Mouse (Mus musculus): ENCODE measurements around the gene Umodl1. TPM values are rescaled to one million over a fixed set of nuclear protein-coding genes. Genes with fewer than 3 reads are reported as not detected.

Umodl1 gene
- total RNA-seq, 2 experiments from 2014 or later = not detected

DNA sequence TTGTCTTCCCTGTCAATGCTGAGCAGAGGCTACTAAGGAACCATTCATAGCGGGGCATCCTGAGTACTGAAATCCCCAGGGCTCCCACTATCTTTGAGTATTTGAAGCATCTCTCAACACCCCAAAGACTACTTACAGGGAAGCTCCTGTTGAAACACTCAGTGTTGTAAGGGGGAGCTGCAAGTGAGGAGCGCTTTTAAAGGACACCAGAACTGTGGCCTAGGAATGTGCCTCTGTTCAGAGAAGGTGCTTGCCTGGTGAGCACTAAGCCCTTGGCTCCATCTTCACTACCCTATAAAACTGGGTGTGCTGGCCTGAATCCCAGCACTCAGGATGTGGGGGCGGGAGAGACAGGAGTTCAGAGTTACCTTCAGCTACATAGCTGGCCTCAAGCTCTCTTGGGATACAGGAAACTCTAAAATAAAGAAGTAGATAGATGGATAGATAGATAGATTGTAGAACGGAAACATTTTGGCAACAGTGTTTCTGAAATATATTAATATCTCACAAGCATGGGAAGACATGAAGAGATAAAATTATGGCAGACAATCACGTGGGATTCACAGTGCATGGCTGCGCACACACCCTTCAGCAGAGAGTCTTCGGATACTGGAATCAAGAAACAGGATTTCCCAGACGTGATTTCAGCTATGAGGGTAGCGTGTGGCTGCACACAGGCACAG lies 80.4 kb downstream of the Umodl1 start:
- intact Hi-C loops (cut with DNase I) = no loop called here
- DNase-seq = no peak

- intact Hi-C loops (cut with DNase I) = no loop called here
- DNase-seq = no peak
Measured at GRCm38 (mm10) chr17:31036168-31036876, 81.9 kb downstream of the Umodl1 start.

DNA sequence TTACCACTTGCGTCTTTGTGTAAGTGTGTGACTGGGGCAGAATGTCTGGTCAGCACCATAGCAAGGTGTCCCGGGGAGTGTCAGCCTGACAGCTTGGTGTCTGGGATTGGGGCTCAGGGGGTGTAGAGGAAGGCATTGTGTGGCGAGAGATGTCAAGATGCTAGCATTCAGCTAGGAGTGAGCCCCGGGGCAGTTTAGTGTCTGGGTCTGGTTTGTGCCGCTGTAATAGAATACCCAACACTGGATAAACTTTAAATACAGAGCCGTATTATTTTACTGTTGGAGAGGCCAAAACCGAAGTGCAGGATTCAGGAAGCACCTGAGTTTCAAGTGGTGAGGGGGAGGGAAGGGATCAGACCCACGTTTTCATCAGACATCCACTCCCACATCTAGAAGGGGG lies 82.9 kb downstream of the Umodl1 start:
- no peak for DNase-seq
- intact Hi-C loops (cut with DNase I) = no loop called here

GRCm38 (mm10) chr17:31038381-31038780 lies 83.9 kb downstream of the Umodl1 start:
- no peak for DNase-seq
- intact Hi-C loops (cut with DNase I) = no loop called here

DNA sequence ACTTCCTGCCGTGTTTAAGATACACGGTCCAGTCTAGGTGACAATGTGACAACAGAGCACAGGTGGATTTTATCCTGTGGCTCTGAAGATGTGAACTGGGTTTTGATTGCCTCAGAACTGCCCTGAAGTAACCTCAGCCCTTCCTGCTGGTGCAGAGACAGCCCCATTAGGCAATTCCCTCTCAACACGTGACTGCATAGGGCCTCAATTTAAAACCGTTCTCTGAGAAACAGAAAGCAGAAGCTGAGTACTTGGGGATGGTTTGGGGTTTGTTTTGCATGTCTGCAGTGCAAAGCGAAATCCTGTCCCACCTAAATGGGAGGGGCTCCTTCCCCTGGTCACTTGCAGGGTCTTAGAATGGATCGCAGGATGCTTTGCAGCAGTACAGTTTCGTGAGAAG lies 85.2 kb downstream of the Umodl1 start:
- no peak for DNase-seq

GRCm38 (mm10) chr17:31040421-31040820 lies 86.0 kb downstream of the Umodl1 start:
- intact Hi-C loops (cut with DNase I) = no loop called here
- no peak for DNase-seq

More for the DNA sequence above, 85.2 kb downstream of the Umodl1 start:
- intact Hi-C loops (cut with DNase I) = no loop called here

- intact Hi-C loops (cut with DNase I) = no loop called here
- no peak for DNase-seq
Measured at GRCm38 (mm10) chr17:31042751-31043150, 88.3 kb downstream of the Umodl1 start.

DNA sequence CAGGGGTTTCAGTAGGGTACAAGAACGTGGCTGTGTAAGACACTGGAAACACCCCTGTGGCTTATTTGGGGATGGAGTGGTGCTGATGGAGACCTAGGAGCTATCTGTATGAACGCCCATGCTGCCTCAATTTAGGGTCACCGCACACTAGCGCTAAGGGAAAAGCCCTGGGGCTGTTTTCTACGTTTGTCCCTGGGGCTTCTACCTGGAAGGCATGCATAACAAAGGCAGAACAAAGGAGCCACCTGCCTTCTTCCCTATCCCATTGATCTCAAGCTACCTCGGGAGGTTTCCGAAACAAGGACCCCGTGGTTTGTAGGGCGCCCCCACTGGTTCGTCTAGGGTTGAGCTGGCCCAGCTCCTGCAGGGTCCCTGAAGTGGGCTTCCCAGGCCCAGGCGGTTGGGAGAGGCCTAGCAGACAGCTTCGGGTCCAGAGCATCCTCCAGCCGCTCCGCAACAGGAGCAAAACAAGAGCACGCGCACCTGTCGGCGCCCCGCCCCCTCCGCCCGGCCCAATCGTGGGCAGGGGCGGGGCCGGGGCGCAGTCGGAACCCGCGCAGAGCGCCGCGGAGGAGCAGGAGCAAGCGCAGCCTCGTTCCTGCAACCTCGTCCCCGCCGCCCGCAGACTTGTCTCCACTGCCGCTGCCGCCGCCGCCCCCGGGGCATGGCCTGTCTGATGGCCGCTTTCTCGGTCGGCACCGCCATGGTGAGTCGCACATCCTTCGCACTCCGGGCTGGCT lies 102.9 kb downstream of the Umodl1 start, which contains the start of gene Abcg1:
Gene Abcg1, plus strand, starts transcription at position 525 of the 740 bp plus-strand sequence.
- no peak for DNase-seq
- intact Hi-C loops (cut with DNase I) = no loop called here

GRCm38 (mm10) chr17:31057891-31058744 lies 103.7 kb downstream of the Umodl1 start:
- peak in 1 of 2 experiments; percentile 17 for DNase-seq
- intact Hi-C loops (cut with DNase I) = no loop called here

- intact Hi-C loops (cut with DNase I) = no loop called here
- DNase-seq = peak in 1 of 2 experiments; percentile 17
Measured at GRCm38 (mm10) chr17:31058745-31059085, 104.3 kb downstream of the Umodl1 start.

DNA sequence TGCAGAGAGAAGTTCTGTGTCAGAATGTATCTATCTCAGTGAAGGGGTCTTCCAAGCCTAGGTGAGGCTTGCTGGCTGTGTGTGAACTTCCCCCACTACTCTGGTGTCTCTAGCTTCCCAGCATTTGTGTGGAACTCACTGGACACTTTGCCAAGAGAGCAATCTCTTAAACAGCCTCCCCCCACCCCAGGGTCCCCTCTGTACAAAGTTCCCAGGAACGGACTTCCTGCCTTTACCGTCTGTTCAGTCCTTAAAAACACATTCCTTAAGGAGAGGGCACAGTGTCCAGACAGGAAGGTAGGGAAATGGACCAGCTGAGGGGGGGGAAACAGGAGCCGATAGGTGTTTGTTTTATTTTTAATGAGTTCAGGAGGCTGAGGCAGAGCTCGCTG lies 105.8 kb downstream of the Umodl1 start:
- intact Hi-C loops (cut with DNase I) = no loop called here
- no peak for DNase-seq

Small RNAs within 50 kb of the gene (microRNA-seq; reads per million reads assigned to microRNA genes)
- gene Gm24026 = 0 reads per million in 2 experiments

Other genes starting within 250 kb of the Umodl1 start
- not detected for gene Glp1r, start 52.8 kb upstream of the Umodl1 start, total RNA-seq (2021)
- 1 to 10 TPM; 1.7 to 2.3 TPM for gene Abcg1, start 103.0 kb downstream of the Umodl1 start, total RNA-seq (2021)
- not detected for gene Tff3, start 175.0 kb downstream of the Umodl1 start, total RNA-seq (2021)
- gene Tff2, start 189.6 kb downstream of the Umodl1 start, total RNA-seq (2021) = not detected
- gene Tff1, start 210.6 kb downstream of the Umodl1 start, total RNA-seq (2021) = not detected
- not detected for gene Tmprss3, start 244.3 kb downstream of the Umodl1 start, total RNA-seq (2021)